Mouse (Mus musculus) gastrocnemius, adult 2 months (tissue): ENCODE results near the gene Dupd1. TPM values are rescaled to one million over a fixed set of nuclear protein-coding genes. Genes with fewer than 3 reads are reported as not detected.
A peak's percentile ranks its signal among the peaks of the same experiment; 100 is the strongest.

Experiments used
- DNase-seq: peaks from one replicate; pipeline ENCODE4 v3.0.0; 2022
- H3K27ac ChIP-seq: fragments of 200-600 bp; 2 replicates; pipeline ENCODE4 v1.8.1; 2022; ENCODE audit warnings: mild to moderate bottlenecking
- H3K4me3 ChIP-seq: fragments of 200-600 bp; 2 replicates; pipeline ENCODE4 v1.8.1; 2022; ENCODE audit warnings: mild to moderate bottlenecking, moderate library complexity
- CTCF ChIP-seq: fragments of 200-600 bp; IDR thresholded peaks from 2 replicates; pipeline ENCODE4 v1.8.1; 2022; ENCODE audit warnings: antibody characterized with exemption, mild to moderate bottlenecking, moderate library complexity
- intact Hi-C: fragments of 180-260 bp; cut with DNase I; formaldehyde crosslinking; loops from one replicate; pipeline ENCODE4 v1.15.1; 2025
- long read RNA-seq, 2 experiments: library from polyadenylated mRNA; stranded (forward); transcript quantifications; one replicate each; pipeline ENCODE4 v2.0.0; 2021
- total RNA-seq, 2 experiments: library from RNA; stranded (reverse); gene quantifications; 2 replicates each; pipeline ENCODE4 v1.2.3; 2021

Gene Dupd1
- total RNA-seq: 10 to 100 TPM; 33.6 to 58.6 TPM
- long read RNA-seq, experiment 1, transcript Dupd1-201 (4 exons, 1,138 nt): major isoform, 22 of 25 reads
- long read RNA-seq, experiment 1, partial matches to known transcripts: 2 of 25 reads
- long read RNA-seq, experiment 1, other reads (novel, unspliced or antisense): 1 of 25 reads
- long read RNA-seq, experiment 2, transcript Dupd1-201 (4 exons, 1,138 nt): major isoform, 38 of 41 reads
- long read RNA-seq, experiment 2, partial matches to known transcripts: 2 of 41 reads
- long read RNA-seq, experiment 2, other reads (novel, unspliced or antisense): 1 of 41 reads

GRCm38 (mm10) chr14:21714486-21714885 is at the start of gene Dupd1:
TSS of gene Dupd1 (minus strand) at chr14:21714576.
- no peak for TF ChIP-seq CTCF
- peak within 1 kb of the TSS; percentile 60 for H3K4me3 ChIP-seq
- H3K27ac ChIP-seq: peak within 1 kb of the TSS; percentile 86
- intact Hi-C loops: no loop called here
- DNase-seq: peak; percentile 73

GRCm38 (mm10) chr14:21763736-21764135 is 49.4 kb upstream of the Dupd1 start:
- intact Hi-C loops: loop anchor here (5.0 kb wide), 1 partner anchor 34 kb away; no protein-coding TSS in a partner anchor
- no peak for DNase-seq
- no peak overlapping the region for H3K4me3 ChIP-seq

GRCm38 (mm10) chr14:21761560-21761959 is 47.2 kb upstream of the Dupd1 start:
- H3K4me3 ChIP-seq: no peak overlapping the region
- intact Hi-C loops: loop anchor here (5.0 kb wide), 1 partner anchor 36 kb away; no protein-coding TSS in a partner anchor
- no peak for TF ChIP-seq CTCF
- no peak for DNase-seq
- no peak overlapping the region for H3K27ac ChIP-seq

More at GRCm38 (mm10) chr14:21763736-21764135, 49.4 kb upstream of the Dupd1 start:
- no peak for TF ChIP-seq CTCF
- no peak overlapping the region for H3K27ac ChIP-seq

- DNase-seq: no peak
- no peak for TF ChIP-seq CTCF
- intact Hi-C loops: loop anchor here (5.0 kb wide), 1 partner anchor 94 kb away; the partner anchor contains the start of gene Comtd1
Measured at GRCm38 (mm10) chr14:21753367-21753766, 39.0 kb upstream of the Dupd1 start.

GRCm38 (mm10) chr14:21752411-21752810 is 38.0 kb upstream of the Dupd1 start:
- Histone ChIP-seq H3K27ac (peak overlapping the region; percentile 96), H3K4me3 (peak overlapping the region; percentile 91)
- no peak for TF ChIP-seq CTCF
- intact Hi-C loops: loop anchor here (5.0 kb wide), 1 partner anchor 95 kb away; the partner anchor contains the start of gene Comtd1
- DNase-seq: no peak

More at GRCm38 (mm10) chr14:21753367-21753766, 39.0 kb upstream of the Dupd1 start:
- H3K27ac ChIP-seq: peak overlapping the region; percentile 55
- no peak overlapping the region for H3K4me3 ChIP-seq

- intact Hi-C loops: loop anchor here (2.0 to 5.0 kb wide), 2 partner anchors 80 to 96 kb away; partner anchors contain the start of gene Comtd1
Measured at GRCm38 (mm10) chr14:21750881-21751542, 36.6 kb upstream of the Dupd1 start, which contains the start of gene Dusp13. TSS of gene Dusp13 (minus strand) at chr14:21751181.

GRCm38 (mm10) chr14:21750008-21750880 is 35.9 kb upstream of the Dupd1 start, which contains the start of gene Samd8:
TSS of gene Samd8 (plus strand) at chr14:21750531.
- intact Hi-C loops: loop anchor here (2.0 to 5.0 kb wide), 2 partner anchors 81 to 97 kb away; partner anchors contain the start of gene Comtd1

More at GRCm38 (mm10) chr14:21750881-21751542, 36.6 kb upstream of the Dupd1 start, which contains the start of gene Dusp13:
- TF ChIP-seq CTCF: no peak
- peak; percentile 83 for DNase-seq
- Histone ChIP-seq H3K27ac (peak within 1 kb of the TSS; percentile 96), H3K4me3 (peak within 1 kb of the TSS; percentile 91)

GRCm38 (mm10) chr14:21748142-21748870 is 33.9 kb upstream of the Dupd1 start:
- Histone ChIP-seq H3K27ac (peak overlapping the region; percentile 96), H3K4me3 (peak overlapping the region; percentile 74)
- peak; percentile 76 for TF ChIP-seq CTCF
- intact Hi-C loops: loop anchor here (5.0 kb wide), 1 partner anchor 246 kb away; no protein-coding TSS in a partner anchor
- peak; percentile 76 for DNase-seq

More at GRCm38 (mm10) chr14:21750008-21750880, 35.9 kb upstream of the Dupd1 start, which contains the start of gene Samd8:
- TF ChIP-seq CTCF: no peak
- H3K27ac ChIP-seq: peak within 1 kb of the TSS; percentile 96
- peak; percentile 93 for DNase-seq
- peak within 1 kb of the TSS; percentile 91 for H3K4me3 ChIP-seq

- TF ChIP-seq CTCF: no peak
- Histone ChIP-seq H3K27ac (peak overlapping the region; percentile 96), H3K4me3 (peak overlapping the region; percentile 74)
- intact Hi-C loops: loop anchor here (5.0 kb wide), 1 partner anchor 245 kb away; no protein-coding TSS in a partner anchor
- peak; percentile 15 for DNase-seq
Measured at GRCm38 (mm10) chr14:21747436-21748141, 33.2 kb upstream of the Dupd1 start.

- intact Hi-C loops: loop anchor here (5.0 kb wide), 1 partner anchor 245 kb away; no protein-coding TSS in a partner anchor
- peak overlapping the region; percentile 74 for H3K4me3 ChIP-seq
- no peak for DNase-seq
- TF ChIP-seq CTCF: no peak
- peak overlapping the region; percentile 96 for H3K27ac ChIP-seq
Measured at GRCm38 (mm10) chr14:21746846-21747245, 32.5 kb upstream of the Dupd1 start.
